Mouse (Mus musculus) lung, embryonic 14.5 days (tissue): ENCODE data around the gene Rnf216. TPM values are rescaled to one million over a fixed set of nuclear protein-coding genes. Genes with fewer than 3 reads are reported as not detected.
A peak's percentile ranks its signal among the peaks of the same experiment; 100 is the strongest.
"Not testable (repeated sequence)": the region's sequence is repeated elsewhere in the genome, so short reads cannot be mapped to it uniquely, and the experiment has no call there.

ENCODE experiments used
- ATAC-seq: fragments of 200-750 bp; cut with Nextera tagmentation; 2 replicates; pipeline ENCODE4 v1.8.0; 2017; ENCODE audit warnings: mild to moderate bottlenecking, moderate TSS enrichment, moderate library complexity; ENCODE audit not compliant: insufficient read depth
- DNase-seq: peaks from one replicate; pipeline ENCODE4 v3.0.0-alpha.2; 2015
- H3K27ac ChIP-seq: fragments of 300-500 bp; sonication (generic); 2 replicates; pipeline ENCODE4 v1.5.1; 2014; ENCODE audit warnings: low read depth, mild to moderate bottlenecking, moderate library complexity
- H3K27me3 ChIP-seq: fragments of 300-500 bp; sonication (generic); 2 replicates; pipeline ENCODE4 v1.6.1; 2014; ENCODE audit warnings: low read length, control low read depth; ENCODE audit not compliant: insufficient read depth
- H3K36me3 ChIP-seq: fragments of 300-500 bp; sonication (generic); 2 replicates; pipeline ENCODE4 v1.6.1; 2014; ENCODE audit warnings: control low read depth; ENCODE audit not compliant: insufficient read depth
- H3K4me1 ChIP-seq: fragments of 300-500 bp; sonication (generic); 2 replicates; pipeline ENCODE4 v1.6.1; 2014; ENCODE audit warnings: antibody characterized with exemption, control low read depth; ENCODE audit not compliant: insufficient read depth
- H3K4me2 ChIP-seq: fragments of 300-500 bp; sonication (generic); 2 replicates; pipeline ENCODE4 v1.6.1; 2014; ENCODE audit warnings: mild to moderate bottlenecking
- H3K4me3 ChIP-seq: fragments of 300-500 bp; sonication (generic); 2 replicates; pipeline ENCODE4 v1.5.1; 2014; ENCODE audit warnings: low read depth, low read length
- H3K9ac ChIP-seq: fragments of 300-500 bp; sonication (generic); 2 replicates; pipeline ENCODE4 v1.6.1; 2014
- H3K9me3 ChIP-seq: fragments of 300-500 bp; sonication (generic); 2 replicates; pipeline ENCODE4 v1.6.1; 2016; ENCODE audit warnings: low read depth, low read length, control low read depth
- CTCF ChIP-seq: IDR thresholded peaks from 2 replicates; pipeline ENCODE4 v1.5.1; 2016; ENCODE audit warnings: antibody characterized with exemption, low read depth
- WGBS: fragments of 180-500 bp; shearing (Covaris S2); extraction: QIAGEN DNeasy Blood & Tissue Kit; methylation state at CpG from one replicate; pipeline ENCODE4 v1.1.7; 2014; 5-methylcytosine and 5-hydroxymethylcytosine counted together
- polyA plus RNA-seq: library from polyadenylated mRNA; unstranded; fragments of >200 nt; fragmentation: Nextera tagmentation; extraction: Ambion mirVana; gene quantifications from 2 replicates; pipeline ENCODE4 v1.2.1, GENCODE M21; 2014

Rnf216 gene
- polyA plus RNA-seq, 1 experiment from 2014 or later, result 36.1 TPM

DNA sequence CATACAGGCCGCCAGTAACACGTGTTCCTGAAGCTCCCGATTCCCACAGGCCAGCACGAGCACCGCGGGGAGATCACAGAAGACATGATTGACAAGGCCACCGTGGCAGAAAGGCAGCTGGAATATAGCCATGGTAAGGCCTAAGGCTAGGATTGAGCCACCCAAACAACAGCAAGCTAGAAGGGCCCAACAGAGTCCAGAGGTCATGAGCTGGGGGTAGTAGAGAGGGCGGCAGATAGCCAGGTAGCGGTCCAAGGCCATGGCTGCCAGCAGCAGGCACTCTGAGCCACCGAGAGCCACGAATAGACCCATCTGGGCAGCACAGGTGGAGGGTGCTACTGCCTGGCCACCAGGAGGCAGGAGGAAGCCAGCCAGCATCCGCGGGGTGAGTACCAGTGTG is 24.8 kb upstream of the Rnf216 start:
- H3K4me1 ChIP-seq, result no peaks in the 10 kb centered on the region
- ATAC-seq (no peak), DNase-seq (no peak)
- H3K9me3 ChIP-seq, result no peaks in the 10 kb centered on the region
- no peaks in the 10 kb centered on the region for H3K27me3 ChIP-seq
- no peak overlapping the region for H3K4me2 ChIP-seq
- no peak overlapping the region for H3K4me3 ChIP-seq
- 83% methylated on average over 13 of the region's 13 CpGs for WGBS
- no peak for TF ChIP-seq CTCF
- no peak overlapping the region for H3K9ac ChIP-seq
- H3K36me3 ChIP-seq, result no peaks in the 10 kb centered on the region
- no peak overlapping the region for H3K27ac ChIP-seq

DNA sequence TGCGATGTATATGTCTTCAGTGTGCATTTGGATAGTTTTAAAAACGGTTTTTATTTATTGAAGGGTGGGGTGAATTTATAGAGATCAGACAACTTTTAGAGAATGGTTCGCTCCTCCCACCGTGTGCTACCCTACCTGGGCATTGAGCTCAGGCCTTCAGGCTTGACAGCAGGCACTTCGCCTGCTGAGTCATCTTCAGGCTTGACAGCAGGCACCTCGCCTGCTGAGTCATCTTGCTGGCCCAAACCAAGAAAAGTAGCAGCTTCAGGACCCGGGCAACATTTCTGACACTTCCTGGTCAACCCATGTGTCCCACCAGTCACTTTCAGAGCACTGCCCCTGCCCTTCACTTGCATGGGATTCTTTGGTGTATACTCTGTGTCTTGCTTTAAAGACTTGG is 22.2 kb upstream of the Rnf216 start:
- H3K27me3 ChIP-seq, result no peaks in the 10 kb centered on the region
- no peak overlapping the region for H3K27ac ChIP-seq
- no peak overlapping the region for H3K4me2 ChIP-seq
- DNase-seq (no peak), ATAC-seq (no peak)
- H3K9ac ChIP-seq, result no peak overlapping the region
- H3K4me3 ChIP-seq, result no peak overlapping the region
- H3K36me3 ChIP-seq, result no peaks in the 10 kb centered on the region
- TF ChIP-seq CTCF, result no peak
- no peaks in the 10 kb centered on the region for H3K4me1 ChIP-seq
- no peaks in the 10 kb centered on the region for H3K9me3 ChIP-seq
- 85% methylated on average over 7 of the region's 7 CpGs for WGBS

DNA sequence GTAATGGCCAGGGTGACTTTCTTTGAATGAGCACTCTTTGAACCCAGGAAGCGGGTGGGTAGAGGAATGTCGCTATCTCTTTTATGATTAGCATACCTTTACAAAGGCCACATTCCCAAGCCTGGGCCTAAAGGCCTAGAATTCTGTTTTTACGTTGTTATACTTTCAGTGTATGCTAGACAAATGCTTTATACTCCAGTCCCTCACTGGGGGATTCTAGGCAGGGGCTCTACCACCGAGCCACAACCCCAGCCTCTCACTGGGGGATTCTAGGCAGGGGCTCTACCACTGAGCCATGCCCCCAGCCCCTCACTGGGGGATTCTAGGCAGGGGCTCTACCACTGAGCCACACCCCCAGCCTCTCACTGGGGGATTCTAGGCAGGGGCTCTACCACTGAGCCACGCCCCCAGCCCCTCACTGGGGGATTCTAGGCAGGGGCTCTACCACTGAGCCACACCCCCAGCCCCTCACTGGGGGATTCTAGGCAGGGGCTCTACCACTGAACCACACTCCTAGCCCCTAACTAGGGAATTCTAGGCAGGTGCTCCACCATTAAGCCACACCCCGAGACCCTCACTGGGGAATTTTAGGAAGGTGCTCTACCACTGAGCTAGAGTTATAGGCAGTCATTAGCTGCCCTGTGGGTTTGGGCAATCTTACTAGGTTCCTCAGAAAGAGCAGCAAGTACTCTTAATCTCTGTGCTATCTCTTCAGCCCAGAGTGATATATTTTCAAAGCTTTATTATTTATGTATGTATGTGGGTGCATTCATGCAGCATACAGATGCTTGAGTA is 21.6 kb upstream of the Rnf216 start:
- H3K4me2 ChIP-seq, H3K27ac ChIP-seq, H3K9ac ChIP-seq, H3K36me3 ChIP-seq, H3K4me1 ChIP-seq, ATAC-seq, H3K9me3 ChIP-seq, DNase-seq, H3K4me3 ChIP-seq, H3K27me3 ChIP-seq: not testable (repeated sequence)
- WGBS, result 79% methylated on average over 3 of the region's 6 CpGs

DNA sequence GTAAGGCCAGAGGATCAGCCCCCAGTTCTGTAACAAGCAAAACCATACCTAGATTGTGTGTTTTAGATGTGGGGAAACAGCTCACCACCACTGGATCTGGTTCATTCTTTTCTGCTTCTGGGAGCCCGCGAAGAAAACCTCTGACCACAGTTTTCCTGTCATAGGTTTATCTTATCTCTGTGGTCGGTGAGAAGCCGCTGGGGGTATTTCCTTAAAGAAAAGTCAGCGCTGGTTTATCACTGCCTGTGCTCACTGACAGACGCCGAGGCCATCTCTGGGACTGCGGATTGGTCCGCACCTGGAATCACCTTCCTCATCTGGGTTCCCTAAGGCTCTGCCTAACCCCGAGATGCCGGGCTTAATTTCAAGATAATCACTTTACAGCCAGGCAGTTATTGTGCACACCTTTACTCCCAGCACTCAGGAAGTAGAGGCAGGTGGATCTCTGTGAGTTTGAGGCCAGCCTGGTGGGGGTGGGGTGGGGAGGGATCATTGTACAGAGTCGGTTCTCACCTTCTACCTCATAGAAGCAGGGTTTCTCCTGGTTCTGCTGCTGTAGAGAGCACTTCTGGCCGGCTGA is 20.2 kb upstream of the Rnf216 start:
- Histone ChIP-seq H3K27ac (no peak overlapping the region), H3K27me3 (no peaks in the 10 kb centered on the region), H3K9ac (no peak overlapping the region), H3K4me2 (no peak overlapping the region), H3K4me3 (no peak overlapping the region), H3K36me3 (no peaks in the 10 kb centered on the region), H3K4me1 (no peaks in the 10 kb centered on the region), H3K9me3 (peaks cover 4% of the 10 kb centered on the region; the same call in 1 of the 2 replicates)
- 55% methylated on average over 13 of the region's 13 CpGs for WGBS
- ATAC-seq (no peak), DNase-seq (no peak)
- TF ChIP-seq CTCF, result no peak

DNA sequence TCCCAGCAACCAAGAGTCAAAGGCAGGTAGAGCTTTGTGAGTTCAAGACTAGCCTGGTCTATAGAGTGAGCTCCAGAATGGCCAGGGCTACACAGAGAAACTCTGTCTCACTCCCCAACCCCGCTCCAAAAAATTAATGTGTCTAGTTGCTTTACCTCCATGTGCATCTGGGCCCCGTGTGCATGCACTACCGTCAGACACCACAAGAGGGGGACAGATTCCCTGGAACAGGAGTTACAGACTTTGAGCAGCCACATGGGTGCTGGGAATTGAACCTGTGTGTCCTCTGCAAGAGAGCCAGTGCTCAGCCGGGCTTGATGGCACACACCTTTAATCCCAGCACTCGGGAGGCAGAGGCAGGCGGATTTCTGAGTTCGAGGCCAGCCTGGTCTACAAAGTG is 17.5 kb upstream of the Rnf216 start:
- H3K4me2 ChIP-seq, result no peak overlapping the region
- no peaks in the 10 kb centered on the region for H3K4me1 ChIP-seq
- DNase-seq (peak; percentile 34), ATAC-seq (no peak)
- no peaks in the 10 kb centered on the region for H3K36me3 ChIP-seq
- no peak overlapping the region for H3K27ac ChIP-seq
- no peak overlapping the region for H3K4me3 ChIP-seq
- H3K9me3 ChIP-seq, result peaks cover 4% of the 10 kb centered on the region; the same call in 1 of the 2 replicates
- H3K27me3 ChIP-seq, result no peaks in the 10 kb centered on the region
- H3K9ac ChIP-seq, result no peak overlapping the region
- WGBS, result 89% methylated on average over 7 of the region's 7 CpGs
- TF ChIP-seq CTCF, result peak; percentile 55

DNA sequence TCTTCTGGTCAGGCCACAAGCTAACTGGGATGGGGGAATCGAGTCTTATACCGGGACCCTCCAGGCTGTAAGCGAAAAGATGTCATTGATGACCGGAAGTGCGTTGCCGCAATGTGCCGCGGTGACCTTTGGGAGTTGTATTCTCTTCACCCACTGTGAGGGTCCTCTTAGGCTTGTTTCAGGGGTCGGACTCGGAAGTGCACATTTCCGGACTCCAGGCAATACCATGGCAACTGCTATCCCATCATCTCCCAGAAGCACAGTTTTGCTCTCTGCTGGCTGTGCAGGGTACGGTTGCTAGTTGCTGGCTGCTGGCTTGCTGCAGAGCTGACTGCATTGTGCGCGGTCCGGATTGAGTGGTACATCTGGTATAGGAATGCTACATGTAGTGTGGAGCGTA is 16.3 kb upstream of the Rnf216 start:
- 90% methylated on average over 16 of the region's 16 CpGs for WGBS
- H3K36me3 ChIP-seq, result no peaks in the 10 kb centered on the region
- DNase-seq, result no peak
- TF ChIP-seq CTCF, result no peak
- no peak overlapping the region for H3K27ac ChIP-seq
- H3K4me3 ChIP-seq, result no peak overlapping the region
- H3K9me3 ChIP-seq, result peaks cover 4% of the 10 kb centered on the region; the same call in 1 of the 2 replicates
- no peak overlapping the region for H3K4me2 ChIP-seq
- ATAC-seq, result no peak
- no peaks in the 10 kb centered on the region for H3K27me3 ChIP-seq
- H3K4me1 ChIP-seq, result no peaks in the 10 kb centered on the region
- H3K9ac ChIP-seq, result no peak overlapping the region

DNA sequence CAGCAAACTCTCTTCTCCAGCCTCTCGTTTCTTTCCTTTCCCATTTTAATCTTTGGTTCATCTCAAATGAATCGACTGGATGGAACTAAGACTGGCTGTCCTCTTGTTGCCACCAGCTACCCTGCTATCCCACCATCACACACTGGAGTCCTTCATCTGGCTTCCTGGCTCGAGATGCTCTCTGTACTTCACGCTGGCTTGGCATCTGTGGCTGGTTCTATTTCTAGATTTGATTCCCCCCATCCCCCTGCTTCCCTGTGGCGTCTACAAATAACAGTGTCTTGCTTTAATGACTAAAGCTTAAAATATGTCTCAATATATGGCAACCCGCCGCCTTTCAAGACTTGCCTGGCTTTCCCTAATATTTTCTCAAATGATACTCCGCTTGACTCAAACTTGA is 15.0 kb upstream of the Rnf216 start:
- Histone ChIP-seq H3K4me1 (no peaks in the 10 kb centered on the region), H3K27me3 (no peaks in the 10 kb centered on the region), H3K36me3 (no peaks in the 10 kb centered on the region), H3K4me2 (no peak overlapping the region), H3K9ac (no peak overlapping the region), H3K9me3 (peaks cover 4% of the 10 kb centered on the region; the same call in 1 of the 2 replicates), H3K4me3 (no peak overlapping the region), H3K27ac (no peak overlapping the region)
- WGBS, result 78% methylated on average over 8 of the region's 8 CpGs
- no peak for DNase-seq
- ATAC-seq, result no peak
- no peak for TF ChIP-seq CTCF
